ENCODE assay signal across 19 mouse cellular contexts in genomic region chr3:125660884-125661532, GRCm38 (mm10).
"Had no signal": no experiment of that assay in that cellular context is flagged by ENCODE, and none has a peak within 500 bp of the region (broad histone marks: within the 10 kb centered on the region; RNA-seq: fewer than 3 reads in every experiment).

No protein-coding gene starts in this region.

- H3K36me3 ChIP-seq: kidney, embryonic 15.5 days; limb, embryonic 10.5 days; limb, embryonic 13.5 days; midbrain, embryonic 12.5 days; midbrain, embryonic 15.5 days; neural tube, embryonic 13.5 days; stomach, embryonic 15.5 days had no signal

- DNase-seq: kidney, adult 8-10 months; kidney, postnatal 10 days; kidney, postnatal 36 days; liver, postnatal 0 days; lung, postnatal 14 days; lung, postnatal 4 days; right cerebral cortex, postnatal 25 days; spleen, adult 18-20 months; thymus, postnatal 25 days had no signal

- H3K27ac ChIP-seq: kidney, embryonic 15.5 days; limb, embryonic 10.5 days; limb, embryonic 13.5 days; liver, embryonic 14.5 days; midbrain, embryonic 12.5 days; midbrain, embryonic 15.5 days; neural tube, embryonic 13.5 days; stomach, embryonic 15.5 days had no signal

- H3K9me3 ChIP-seq: kidney, embryonic 15.5 days; limb, embryonic 10.5 days; limb, embryonic 13.5 days; midbrain, embryonic 12.5 days; midbrain, embryonic 15.5 days; neural tube, embryonic 13.5 days; stomach, embryonic 15.5 days had no signal

- H3K4me2 ChIP-seq: kidney, embryonic 15.5 days; limb, embryonic 13.5 days; liver, embryonic 11.5 days; midbrain, embryonic 12.5 days; midbrain, embryonic 15.5 days; neural tube, embryonic 13.5 days; stomach, embryonic 15.5 days had no signal

- H3K4me1 ChIP-seq: kidney, embryonic 15.5 days; midbrain, embryonic 15.5 days; stomach, embryonic 15.5 days had no signal

- H3K4me3 ChIP-seq: kidney, embryonic 15.5 days; limb, embryonic 10.5 days; limb, embryonic 13.5 days; midbrain, embryonic 12.5 days; midbrain, embryonic 15.5 days; myocyte; neural tube, embryonic 13.5 days; stomach, embryonic 15.5 days had no signal

- ATAC-seq: liver, postnatal 0 days had no signal

- H3K27me3 ChIP-seq: kidney, embryonic 15.5 days; limb, embryonic 13.5 days; midbrain, embryonic 12.5 days; midbrain, embryonic 15.5 days; neural tube, embryonic 13.5 days; stomach, embryonic 15.5 days had no signal

- H3K9ac ChIP-seq: kidney, embryonic 15.5 days; limb, embryonic 13.5 days; liver, embryonic 14.5 days; liver, postnatal 0 days; midbrain, embryonic 12.5 days; midbrain, embryonic 15.5 days; neural tube, embryonic 13.5 days; stomach, embryonic 15.5 days had no signal
